8 mouse cellular contexts compared by ENCODE assay signal in genomic region chr7:141265739-141266561, GRCm38 (mm10). TPM values are rescaled to one million over a fixed set of nuclear protein-coding genes. Genes with fewer than 3 reads are reported as not detected.
DNase-seq lines count a peak whose midpoint lies in the region; ATAC-seq lines count a peak whose summit lies in the region.

Irf7 (minus strand) TSS chr7:141266481.

- H3K4me1 ChIP-seq in embryonic facial prominence, embryonic 14.5 days (ENCODE audit: control insufficient read depth, insufficient read depth, low read length): 0 out of 2 replicates have a peak, but pooled peaks cover 7% of the 10 kb centered on the region
- H3K4me1 ChIP-seq in heart, embryonic 13.5 days: peaks cover 20% of the 10 kb centered on the region
- peaks cover 14% of the 10 kb centered on the region for H3K4me1 ChIP-seq in kidney, embryonic 16.5 days (ENCODE audit: insufficient read depth, low read length)

- peak within 1 kb of the TSS; percentile 66 for H3K4me2 ChIP-seq in embryonic facial prominence, embryonic 14.5 days (ENCODE audit: low read depth, low read length)
- H3K4me2 ChIP-seq in heart, embryonic 13.5 days: peak within 1 kb of the TSS; percentile 89
- peak within 1 kb of the TSS; percentile 78 for H3K4me2 ChIP-seq in kidney, embryonic 16.5 days (replicated peaks; ENCODE audit: low read depth, low read length)

- H3K9ac ChIP-seq in embryonic facial prominence, embryonic 14.5 days (ENCODE audit: low read depth, low read length): peak within 1 kb of the TSS; percentile 62
- peak within 1 kb of the TSS; percentile 83 for H3K9ac ChIP-seq in heart, embryonic 13.5 days
- peak within 1 kb of the TSS; percentile 63 for H3K9ac ChIP-seq in kidney, embryonic 16.5 days (replicated peaks; ENCODE audit: low read length)

- no peak within 1 kb of the TSS for H3K27ac ChIP-seq in embryonic facial prominence, embryonic 14.5 days (replicated peaks; ENCODE audit: low read depth, low read length)
- H3K27ac ChIP-seq in heart, embryonic 13.5 days (replicated peaks): no peak within 1 kb of the TSS
- H3K27ac ChIP-seq in kidney, embryonic 16.5 days (ENCODE audit: low read length): no peak within 1 kb of the TSS

- DNase-seq in 3134 (ENCODE audit: extremely low read depth, insufficient read length, low spot score): peak; percentile 67
- peak; percentile 64 for DNase-seq in embryonic facial prominence, embryonic 14.5 days (ENCODE audit: low spot score)
- DNase-seq in lung, postnatal 36 days: peak; percentile 88
- peak; percentile 62 for DNase-seq in ovary, postnatal 36 days (ENCODE audit: low spot score)
- no peak for DNase-seq in right cerebral cortex, adult 18-20 months

- H3K36me3 ChIP-seq in embryonic facial prominence, embryonic 14.5 days (ENCODE audit: control insufficient read depth, insufficient read depth, low read length): peaks cover 33% of the 10 kb centered on the region
- H3K36me3 ChIP-seq in heart, embryonic 13.5 days: peaks cover 35% of the 10 kb centered on the region
- H3K36me3 ChIP-seq in kidney, embryonic 16.5 days (ENCODE audit: insufficient read depth, low read length): peaks cover 34% of the 10 kb centered on the region

- WGBS in embryonic facial prominence, embryonic 14.5 days: 10% methylated on average over 25 of the region's 25 CpGs
- 11% methylated on average over 25 of the region's 25 CpGs for WGBS in heart, embryonic 13.5 days
- 4% methylated on average over 25 of the region's 25 CpGs for whole genome bisulfite sequencing in kidney, embryonic 16.5 days

- no peaks in the 10 kb centered on the region for H3K27me3 ChIP-seq in embryonic facial prominence, embryonic 14.5 days (replicated peaks; ENCODE audit: control insufficient read depth, insufficient read depth, low read length)
- peaks cover 4% of the 10 kb centered on the region; the same call in 1 of the 2 replicates for H3K27me3 ChIP-seq in heart, embryonic 13.5 days (replicated peaks)
- H3K27me3 ChIP-seq in kidney, embryonic 16.5 days (ENCODE audit: insufficient read depth, low read length): no peaks in the 10 kb centered on the region

- ATAC-seq in activated CD4-positive, CD25-positive, alpha-beta regulatory T cell, adult 4 months: peak; percentile 81
- ATAC-seq in embryonic facial prominence, embryonic 14.5 days (ENCODE audit: low read depth): peak; percentile 73
- ATAC-seq in heart, embryonic 13.5 days (ENCODE audit: extremely low read depth, insufficient number of reproducible peaks, low FRiP score, low TSS enrichment): peak; percentile 32; the same call in 1 of the 2 replicates
- peak; percentile 67 for ATAC-seq in kidney, embryonic 16.5 days (ENCODE audit: low FRiP score, low TSS enrichment)

- no peaks in the 10 kb centered on the region for H3K9me3 ChIP-seq in embryonic facial prominence, embryonic 14.5 days (ENCODE audit: control insufficient read depth, low read length)
- no peaks in the 10 kb centered on the region for H3K9me3 ChIP-seq in heart, embryonic 13.5 days
- H3K9me3 ChIP-seq in kidney, embryonic 16.5 days (ENCODE audit: low read length): no peaks in the 10 kb centered on the region

- H3K4me3 ChIP-seq in embryonic facial prominence, embryonic 14.5 days (ENCODE audit: low read depth, low read length): peak within 1 kb of the TSS; percentile 44
- peak within 1 kb of the TSS; percentile 65 for H3K4me3 ChIP-seq in heart, embryonic 13.5 days
- H3K4me3 ChIP-seq in kidney, embryonic 16.5 days (ENCODE audit: low read length): peak within 1 kb of the TSS; percentile 57

RNA-seq across cellular contexts. Expression of gene Irf7, which starts in this region (rescaled TPM):
- polyA plus RNA-seq in activated CD4-positive, CD25-positive, alpha-beta regulatory T cell, adult 4 months (2017; shearing (Covaris generic)): 100 to 1,000 TPM in 1 of 2 experiments, 10 to 100 TPM in 1; 92.0 to 108 TPM
- polyA plus RNA-seq in embryonic facial prominence, embryonic 14.5 days (2014; fragmentation: Nextera tagmentation; extraction: Ambion mirVana): 2.3 and 2.4 TPM in 2 replicates
- polyA plus RNA-seq in heart, embryonic 13.5 days (2015; fragmentation: Nextera tagmentation; extraction: Ambion mirVana): 3.4 and 4.2 TPM in 2 replicates
- 3.2 and 6.0 TPM in 2 replicates for polyA plus RNA-seq in kidney, embryonic 16.5 days (2015; fragmentation: Nextera tagmentation; extraction: Ambion mirVana)

Comparison
In these comparisons a context has a peak if more than half of its experiments do, and no peak if none do; other contexts are left out.
1. RNA of gene Irf7 (polyA plus RNA-seq): 92.0 to 108 TPM in activated CD4-positive, CD25-positive, alpha-beta regulatory T cell, adult 4 months; 3.2 to 6.0 TPM in kidney, embryonic 16.5 days, 3.4 to 4.2 TPM in heart, embryonic 13.5 days and 2.3 to 2.4 TPM in embryonic facial prominence, embryonic 14.5 days; every median in the first group is over 10 times any median in the second.
2. Peak in every context shown above with its lines, with median percentiles within 50 percentile points of each other: ATAC-seq, H3K4me2 ChIP-seq, H3K4me3 ChIP-seq and H3K9ac ChIP-seq.